ENCODE assay signal across 22 mouse cellular contexts in the genomic region with DNA sequence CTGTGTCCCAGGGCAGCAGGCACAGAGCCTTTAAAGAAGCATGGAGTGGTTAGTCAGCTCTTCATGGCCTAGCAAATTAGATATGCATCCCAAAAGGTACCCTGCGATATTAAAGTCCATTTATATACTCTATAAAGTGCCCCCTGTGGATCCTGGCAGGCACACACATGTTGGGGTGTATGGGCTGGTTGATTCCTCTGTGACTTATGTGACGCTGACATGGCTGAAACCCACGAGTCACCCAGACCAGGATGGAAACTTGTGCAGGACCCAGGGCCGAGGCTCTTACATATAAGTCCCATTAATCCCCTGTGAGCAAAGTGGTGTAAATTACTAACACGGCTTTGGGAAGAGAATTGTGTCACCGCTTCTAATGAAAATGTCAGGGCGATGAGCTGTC.
A peak's percentile ranks its signal among the peaks of the same experiment; 100 is the strongest.
DNase-seq lines count a peak whose midpoint lies in the region; ATAC-seq lines count a peak whose summit lies in the region.
"Had no signal": no experiment of that assay in that cellular context is flagged by ENCODE, and none has a peak within 500 bp of the region (broad histone marks: within the 10 kb centered on the region; RNA-seq: fewer than 3 reads in every experiment).

No protein-coding gene starts in this region.

- no peaks in the 10 kb centered on the region for H3K27me3 ChIP-seq in hindbrain, embryonic 16.5 days (replicated peaks; ENCODE audit: control insufficient read depth, insufficient read depth, low read length)
- no peaks in the 10 kb centered on the region for H3K27me3 ChIP-seq in hindbrain, embryonic 10.5 days (ENCODE audit: insufficient read depth, poor library complexity, severe bottlenecking)
- H3K27me3 ChIP-seq in neural tube, embryonic 13.5 days, result no peaks in the 10 kb centered on the region
- no peaks in the 10 kb centered on the region for H3K27me3 ChIP-seq in neural tube, embryonic 14.5 days (ENCODE audit: control insufficient read depth, insufficient read depth, low read length)
- no peaks in the 10 kb centered on the region for H3K27me3 ChIP-seq in neural tube, embryonic 15.5 days (replicated peaks)
- H3K27me3 ChIP-seq: embryonic facial prominence, embryonic 13.5 days; embryonic facial prominence, embryonic 15.5 days; forebrain, embryonic 12.5 days had no signal

- H3K9me3 ChIP-seq in hindbrain, embryonic 16.5 days (ENCODE audit: control insufficient read depth, low read length), result no peaks in the 10 kb centered on the region
- no peaks in the 10 kb centered on the region for H3K9me3 ChIP-seq in hindbrain, embryonic 10.5 days
- H3K9me3 ChIP-seq in neural tube, embryonic 13.5 days, result no peaks in the 10 kb centered on the region
- no peaks in the 10 kb centered on the region for H3K9me3 ChIP-seq in neural tube, embryonic 14.5 days (ENCODE audit: control insufficient read depth, low read length)
- no peaks in the 10 kb centered on the region for H3K9me3 ChIP-seq in neural tube, embryonic 15.5 days (replicated peaks)
- H3K9me3 ChIP-seq: embryonic facial prominence, embryonic 13.5 days; embryonic facial prominence, embryonic 15.5 days; forebrain, embryonic 10.5 days; forebrain, embryonic 12.5 days had no signal

- no peak overlapping the region for H3K4me3 ChIP-seq in hindbrain, embryonic 16.5 days (ENCODE audit: low read length)
- H3K4me3 ChIP-seq in hindbrain, embryonic 10.5 days, result no peak overlapping the region
- no peak overlapping the region for H3K4me3 ChIP-seq in neural tube, embryonic 13.5 days
- no peak overlapping the region for H3K4me3 ChIP-seq in neural tube, embryonic 14.5 days (ENCODE audit: low read depth, low read length)
- H3K4me3 ChIP-seq in neural tube, embryonic 15.5 days (replicated peaks), result no peak overlapping the region
- H3K4me3 ChIP-seq: embryonic facial prominence, embryonic 13.5 days; embryonic facial prominence, embryonic 15.5 days; erythroblast, embryonic 14.5 days; forebrain, embryonic 10.5 days; forebrain, embryonic 12.5 days had no signal

- no peak for DNase-seq in hindbrain, embryonic 10.5 days (ENCODE audit: low spot score)
- DNase-seq in neural tube, embryonic 10.5 days (ENCODE audit: extremely low spot score, low spot score), result no peak
- DNase-seq in embryo, embryonic 11 days, result no peak
- DNase-seq: adrenal gland, adult 2 months; adrenal gland, postnatal 14 days; adrenal gland, postnatal 36 days; cerebellum, adult 11-12 months; cerebellum, adult 2 months; cerebellum, adult 9-10 months; cerebellum, postnatal 10 days; cerebellum, postnatal 25 days had no signal

- no peak overlapping the region for H3K4me2 ChIP-seq in hindbrain, embryonic 16.5 days (ENCODE audit: low read length)
- no peak overlapping the region for H3K4me2 ChIP-seq in neural tube, embryonic 13.5 days
- no peak overlapping the region for H3K4me2 ChIP-seq in neural tube, embryonic 14.5 days (ENCODE audit: low read depth, low read length)
- H3K4me2 ChIP-seq in neural tube, embryonic 15.5 days, result no peak overlapping the region
- H3K4me2 ChIP-seq: embryonic facial prominence, embryonic 13.5 days; embryonic facial prominence, embryonic 15.5 days; forebrain, embryonic 12.5 days had no signal

- peak; percentile 20; the same call in 1 of the 2 replicates for ATAC-seq in hindbrain, embryonic 16.5 days
- peak; percentile 25; the same call in 1 of the 2 replicates for ATAC-seq in neural tube, embryonic 13.5 days (ENCODE audit: low read depth)
- peak; percentile 16; the same call in 1 of the 2 replicates for ATAC-seq in neural tube, embryonic 14.5 days (ENCODE audit: low read depth)
- peak; percentile 64 for ATAC-seq in neural tube, embryonic 15.5 days (ENCODE audit: low FRiP score)
- ATAC-seq: forebrain, embryonic 14.5 days; forebrain, embryonic 16.5 days had no signal

- no peak overlapping the region for H3K9ac ChIP-seq in hindbrain, embryonic 16.5 days (ENCODE audit: low read depth, low read length)
- no peak overlapping the region for H3K9ac ChIP-seq in neural tube, embryonic 13.5 days
- no peak overlapping the region for H3K9ac ChIP-seq in neural tube, embryonic 14.5 days (replicated peaks; ENCODE audit: low read depth, low read length)
- H3K9ac ChIP-seq in neural tube, embryonic 15.5 days (replicated peaks), result no peak overlapping the region
- H3K9ac ChIP-seq: embryonic facial prominence, embryonic 13.5 days; embryonic facial prominence, embryonic 15.5 days; forebrain, embryonic 12.5 days had no signal

- no peaks in the 10 kb centered on the region for H3K36me3 ChIP-seq in hindbrain, embryonic 16.5 days (ENCODE audit: control insufficient read depth, insufficient read depth, low read length)
- H3K36me3 ChIP-seq in hindbrain, embryonic 10.5 days, result no peaks in the 10 kb centered on the region
- H3K36me3 ChIP-seq in neural tube, embryonic 13.5 days, result no peaks in the 10 kb centered on the region
- no peaks in the 10 kb centered on the region for H3K36me3 ChIP-seq in neural tube, embryonic 14.5 days (ENCODE audit: control insufficient read depth, insufficient read depth, low read length)
- no peaks in the 10 kb centered on the region for H3K36me3 ChIP-seq in neural tube, embryonic 15.5 days
- H3K36me3 ChIP-seq: embryonic facial prominence, embryonic 13.5 days; embryonic facial prominence, embryonic 15.5 days; forebrain, embryonic 10.5 days; forebrain, embryonic 12.5 days had no signal

- H3K27ac ChIP-seq in hindbrain, embryonic 16.5 days (ENCODE audit: low read depth, low read length), result no peak overlapping the region
- H3K27ac ChIP-seq in hindbrain, embryonic 10.5 days, result no peak overlapping the region
- no peak overlapping the region for H3K27ac ChIP-seq in neural tube, embryonic 13.5 days (replicated peaks)
- H3K27ac ChIP-seq in neural tube, embryonic 14.5 days (ENCODE audit: low read depth, low read length), result no peak overlapping the region
- H3K27ac ChIP-seq in neural tube, embryonic 15.5 days (replicated peaks), result no peak overlapping the region
- H3K27ac ChIP-seq: embryonic facial prominence, embryonic 13.5 days; embryonic facial prominence, embryonic 15.5 days; forebrain, embryonic 10.5 days; forebrain, embryonic 12.5 days had no signal

- 78% methylated on average over 7 of the region's 7 CpGs for WGBS in hindbrain, embryonic 16.5 days
- 86% methylated on average over 7 of the region's 7 CpGs for WGBS in hindbrain, embryonic 10.5 days
- 67% methylated on average over 7 of the region's 7 CpGs for WGBS in neural tube, embryonic 13.5 days
- WGBS in neural tube, embryonic 14.5 days, result 57% methylated on average over 7 of the region's 7 CpGs
- WGBS in neural tube, embryonic 15.5 days, result 56% methylated on average over 7 of the region's 7 CpGs

- no peaks in the 10 kb centered on the region for H3K4me1 ChIP-seq in hindbrain, embryonic 16.5 days (ENCODE audit: control insufficient read depth, insufficient read depth, low read depth, low read length)
- H3K4me1 ChIP-seq in hindbrain, embryonic 10.5 days (replicated peaks), result peaks cover 10% of the 10 kb centered on the region; the same call in 1 of the 2 replicates
- peaks cover 11% of the 10 kb centered on the region for H3K4me1 ChIP-seq in neural tube, embryonic 13.5 days (replicated peaks)
- peaks cover 4% of the 10 kb centered on the region; the same call in 1 of the 2 replicates for H3K4me1 ChIP-seq in neural tube, embryonic 14.5 days (ENCODE audit: control insufficient read depth, insufficient read depth, low read length)
- H3K4me1 ChIP-seq in neural tube, embryonic 15.5 days, result peaks cover 8% of the 10 kb centered on the region; the same call in 1 of the 2 replicates
- H3K4me1 ChIP-seq: embryonic facial prominence, embryonic 15.5 days; forebrain, embryonic 12.5 days had no signal
